Mouse (Mus musculus): ENCODE measurements around the gene Serpine3. TPM values are rescaled to one million over a fixed set of nuclear protein-coding genes. Genes with fewer than 3 reads are reported as not detected.

The Serpine3 gene
- polyA plus RNA-seq, 1 experiment from 2014 or later: not detected

DNA sequence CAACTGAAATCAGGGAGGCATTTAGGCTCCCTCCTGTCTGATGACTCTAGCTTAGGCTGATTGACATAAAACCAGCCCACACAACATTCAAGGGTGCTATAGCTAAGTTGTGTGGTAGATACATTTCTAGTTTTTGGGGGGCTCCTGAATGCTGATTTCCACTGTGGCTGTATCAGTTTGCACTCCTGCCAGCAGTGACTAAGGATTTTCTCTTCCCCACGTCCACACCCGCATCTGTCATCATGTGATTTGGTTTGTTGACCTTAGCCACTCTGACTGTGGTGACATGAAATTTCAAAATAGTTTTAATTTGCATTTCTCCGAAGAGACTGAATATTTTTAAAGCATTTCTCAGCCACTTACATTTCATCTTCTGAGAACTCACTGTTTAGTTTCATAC is 6.0 kb upstream of the Serpine3 start:
- Histone ChIP-seq H3K9ac (ENCODE audit: low read depth, low read length) (no peak overlapping the region), H3K27me3 (replicated peaks; ENCODE audit: control insufficient read depth, insufficient read depth, low read length) (no peaks in the 10 kb centered on the region), H3K4me3 (ENCODE audit: low read depth, low read length) (no peak overlapping the region), H3K9me3 (ENCODE audit: control insufficient read depth) (no peaks in the 10 kb centered on the region), H3K4me1 (replicated peaks; ENCODE audit: control insufficient read depth, insufficient read depth, low read length) (no peaks in the 10 kb centered on the region), H3K27ac (ENCODE audit: low read depth, low read length) (no peak overlapping the region), H3K4me2 (replicated peaks; ENCODE audit: low read depth) (no peak overlapping the region), H3K36me3 (ENCODE audit: control insufficient read depth, insufficient read depth) (no peaks in the 10 kb centered on the region)
- 57% methylated on average over 3 of the region's 3 CpGs for WGBS
- no peak for TF ChIP-seq CTCF (IDR thresholded peaks at IDR 0.05; ENCODE audit: low read depth)
- no peak for ATAC-seq

DNA sequence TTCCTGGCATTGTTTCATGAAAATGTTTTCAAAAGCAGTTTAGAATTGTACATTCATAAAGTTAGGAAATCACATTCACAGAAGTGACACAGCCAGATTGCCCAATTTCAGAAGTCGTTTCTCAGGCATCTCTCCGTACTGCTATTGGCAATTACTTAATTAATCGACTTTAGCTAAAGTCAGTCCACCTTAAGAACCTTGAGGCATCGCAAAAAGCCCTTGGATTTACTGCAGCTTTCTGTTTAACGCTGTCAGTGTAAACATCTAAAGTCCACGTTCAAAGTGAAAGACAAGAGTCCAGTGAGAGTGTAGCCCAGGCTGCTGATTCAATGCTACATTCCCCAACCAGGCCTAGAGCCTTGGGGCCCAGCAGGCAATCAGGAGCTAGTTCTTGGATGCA is 1.1 kb upstream of the Serpine3 start:
- WGBS: 48% methylated on average over 6 of the region's 6 CpGs
- no peak for ATAC-seq
- no peak overlapping the region for H3K4me2 ChIP-seq (replicated peaks; ENCODE audit: low read depth)

DNA sequence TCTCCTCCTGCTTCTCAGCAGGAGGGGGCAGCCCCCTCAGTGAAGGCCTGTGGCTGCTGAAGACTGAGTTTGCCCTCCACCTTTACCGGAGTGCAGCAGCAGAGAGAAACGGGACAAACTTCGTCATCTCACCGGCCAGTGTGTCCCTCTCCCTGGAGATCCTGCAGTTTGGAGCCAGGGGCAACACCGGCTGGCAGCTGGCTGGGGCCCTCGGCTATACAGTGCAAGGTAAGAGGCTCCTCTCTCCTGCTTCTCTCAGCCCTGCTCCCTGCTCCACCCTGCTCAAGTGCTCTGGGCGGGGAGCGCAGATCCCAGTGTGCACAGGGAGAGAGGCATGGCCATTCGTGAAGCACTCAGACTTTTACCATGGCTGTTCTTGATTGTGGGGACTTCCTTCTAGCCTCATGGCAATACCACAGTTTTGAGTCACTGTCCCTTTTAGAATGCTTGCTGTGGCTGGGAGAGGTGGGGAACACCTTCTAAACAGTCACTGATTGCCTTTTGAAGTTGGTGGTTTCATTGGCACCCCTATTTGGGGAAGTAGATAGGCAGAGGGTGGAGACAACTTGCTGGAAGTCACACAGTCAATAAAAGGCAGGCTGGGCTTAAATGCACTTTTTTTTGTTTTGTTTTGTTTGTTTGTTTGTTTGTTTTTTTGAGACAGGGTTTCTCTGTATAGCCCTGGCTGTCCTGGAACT is 1.7 kb downstream of the Serpine3 start:
- Histone ChIP-seq H3K4me2 (replicated peaks; ENCODE audit: low read depth) (no peak overlapping the region), H3K9ac (ENCODE audit: low read depth, low read length) (no peak overlapping the region), H3K36me3 (ENCODE audit: control insufficient read depth, insufficient read depth) (no peaks in the 10 kb centered on the region), H3K27me3 (replicated peaks; ENCODE audit: control insufficient read depth, insufficient read depth, low read length) (no peaks in the 10 kb centered on the region), H3K4me1 (replicated peaks; ENCODE audit: control insufficient read depth, insufficient read depth, low read length) (no peaks in the 10 kb centered on the region), H3K9me3 (ENCODE audit: control insufficient read depth) (no peaks in the 10 kb centered on the region), H3K27ac (ENCODE audit: low read depth, low read length) (no peak overlapping the region), H3K4me3 (ENCODE audit: low read depth, low read length) (no peak overlapping the region)
- WGBS: 46% methylated on average over 9 of the region's 9 CpGs
- ATAC-seq: no peak
- no peak for TF ChIP-seq CTCF (IDR thresholded peaks at IDR 0.05; ENCODE audit: low read depth)

More for the DNA sequence above, 1.1 kb upstream of the Serpine3 start:
- Histone ChIP-seq H3K4me3 (ENCODE audit: low read depth, low read length) (no peak overlapping the region), H3K4me1 (replicated peaks; ENCODE audit: control insufficient read depth, insufficient read depth, low read length) (no peaks in the 10 kb centered on the region), H3K9ac (ENCODE audit: low read depth, low read length) (no peak overlapping the region), H3K27ac (ENCODE audit: low read depth, low read length) (no peak overlapping the region), H3K36me3 (ENCODE audit: control insufficient read depth, insufficient read depth) (no peaks in the 10 kb centered on the region), H3K9me3 (ENCODE audit: control insufficient read depth) (no peaks in the 10 kb centered on the region), H3K27me3 (replicated peaks; ENCODE audit: control insufficient read depth, insufficient read depth, low read length) (no peaks in the 10 kb centered on the region)
- TF ChIP-seq CTCF (IDR thresholded peaks at IDR 0.05; ENCODE audit: low read depth): no peak

GRCm38 (mm10) chr14:62673646-62674045 is 10.2 kb downstream of the Serpine3 start:
- no peak for ATAC-seq
- no peak for TF ChIP-seq CTCF (IDR thresholded peaks at IDR 0.05; ENCODE audit: low read depth)
- Histone ChIP-seq H3K9me3 (ENCODE audit: control insufficient read depth) (no peaks in the 10 kb centered on the region), H3K9ac (ENCODE audit: low read depth, low read length) (no peak overlapping the region), H3K27ac (ENCODE audit: low read depth, low read length) (no peak overlapping the region), H3K27me3 (replicated peaks; ENCODE audit: control insufficient read depth, insufficient read depth, low read length) (no peaks in the 10 kb centered on the region), H3K4me1 (replicated peaks; ENCODE audit: control insufficient read depth, insufficient read depth, low read length) (no peaks in the 10 kb centered on the region), H3K4me3 (ENCODE audit: low read depth, low read length) (no peak overlapping the region), H3K36me3 (ENCODE audit: control insufficient read depth, insufficient read depth) (no peaks in the 10 kb centered on the region), H3K4me2 (replicated peaks; ENCODE audit: low read depth) (no peak overlapping the region)
- WGBS: 86% methylated on average over 3 of the region's 3 CpGs

- H3K4me2 ChIP-seq (replicated peaks; ENCODE audit: low read depth): no peak overlapping the region
- H3K36me3 ChIP-seq (ENCODE audit: control insufficient read depth, insufficient read depth): peaks cover 12% of the 10 kb centered on the region; the same call in 1 of the 2 replicates
- H3K4me1 ChIP-seq (replicated peaks; ENCODE audit: control insufficient read depth, insufficient read depth, low read length): no peaks in the 10 kb centered on the region
- ATAC-seq: no peak
- H3K4me3 ChIP-seq (ENCODE audit: low read depth, low read length): no peak overlapping the region
- no peak for TF ChIP-seq CTCF (IDR thresholded peaks at IDR 0.05; ENCODE audit: low read depth)
- no peak overlapping the region for H3K9ac ChIP-seq (ENCODE audit: low read depth, low read length)
- H3K27ac ChIP-seq (ENCODE audit: low read depth, low read length): no peak overlapping the region
- WGBS: 80% methylated on average over 2 of the region's 2 CpGs
- H3K27me3 ChIP-seq (replicated peaks; ENCODE audit: control insufficient read depth, insufficient read depth, low read length): no peaks in the 10 kb centered on the region
- no peaks in the 10 kb centered on the region for H3K9me3 ChIP-seq (ENCODE audit: control insufficient read depth)
Measured at GRCm38 (mm10) chr14:62718161-62718560, 54.7 kb downstream of the Serpine3 start.

- Histone ChIP-seq H3K36me3 (ENCODE audit: control insufficient read depth, insufficient read depth) (no peaks in the 10 kb centered on the region), H3K27me3 (replicated peaks; ENCODE audit: control insufficient read depth, insufficient read depth, low read length) (no peaks in the 10 kb centered on the region), H3K9ac (ENCODE audit: low read depth, low read length) (no peak overlapping the region), H3K9me3 (ENCODE audit: control insufficient read depth) (no peaks in the 10 kb centered on the region), H3K4me2 (replicated peaks; ENCODE audit: low read depth) (no peak overlapping the region), H3K27ac (ENCODE audit: low read depth, low read length) (no peak overlapping the region), H3K4me3 (ENCODE audit: low read depth, low read length) (no peak overlapping the region), H3K4me1 (replicated peaks; ENCODE audit: control insufficient read depth, insufficient read depth, low read length) (no peaks in the 10 kb centered on the region)
- TF ChIP-seq CTCF (IDR thresholded peaks at IDR 0.05; ENCODE audit: low read depth): no peak
- 59% methylated on average over 1 of the region's 1 CpGs for WGBS
- no peak for ATAC-seq
Measured at GRCm38 (mm10) chr14:62721625-62722024, 58.2 kb downstream of the Serpine3 start.
